Mouse (Mus musculus): ENCODE data around the gene Olfr1186. TPM values are rescaled to one million over a fixed set of nuclear protein-coding genes. Genes with fewer than 3 reads are reported as not detected.
"Not testable (repeated sequence)": the region's sequence is repeated elsewhere in the genome, so short reads cannot be mapped to it uniquely, and the experiment has no call there.

The Olfr1186 gene
- not detected in 2 replicates for polyA plus RNA-seq (2016; fragmentation: Nextera tagmentation; extraction: Ambion mirVana)

DNA sequence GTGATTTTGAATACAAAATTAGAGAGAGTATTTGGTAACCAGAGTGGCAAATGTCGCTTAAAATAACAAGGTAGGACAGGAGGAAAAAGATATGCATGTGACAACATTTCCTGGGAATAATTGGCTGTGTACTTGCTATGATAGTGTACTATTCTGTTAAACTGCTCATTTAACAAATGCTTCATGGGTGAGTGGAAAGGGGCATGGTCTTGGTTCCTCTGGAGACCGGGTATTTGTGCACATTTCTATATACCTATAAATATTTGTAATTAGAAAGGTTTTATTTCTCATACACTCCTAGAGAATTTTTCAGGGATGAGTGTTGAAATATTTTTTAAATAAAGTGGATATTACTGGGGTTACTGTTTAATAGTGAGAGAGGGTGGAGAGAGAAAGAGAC, at the start of gene Olfr1186:
TSS of gene Olfr1186 (plus strand) at position 301 of the 400 bp plus-strand sequence.
- 88% methylated on average over 2 of the region's 2 CpGs for WGBS
- Histone ChIP-seq H3K4me3 (no peak within 1 kb of the TSS), H3K9me3 (no peaks in the 10 kb centered on the region), H3K27ac (replicated peaks) (no peak within 1 kb of the TSS), H3K4me1 (no peaks in the 10 kb centered on the region), H3K27me3 (replicated peaks; ENCODE audit: low read depth, poor library complexity, severe bottlenecking) (no peaks in the 10 kb centered on the region), H3K36me3 (replicated peaks) (no peaks in the 10 kb centered on the region)
- no peak for DNase-seq (ENCODE audit: low spot score)

DNA sequence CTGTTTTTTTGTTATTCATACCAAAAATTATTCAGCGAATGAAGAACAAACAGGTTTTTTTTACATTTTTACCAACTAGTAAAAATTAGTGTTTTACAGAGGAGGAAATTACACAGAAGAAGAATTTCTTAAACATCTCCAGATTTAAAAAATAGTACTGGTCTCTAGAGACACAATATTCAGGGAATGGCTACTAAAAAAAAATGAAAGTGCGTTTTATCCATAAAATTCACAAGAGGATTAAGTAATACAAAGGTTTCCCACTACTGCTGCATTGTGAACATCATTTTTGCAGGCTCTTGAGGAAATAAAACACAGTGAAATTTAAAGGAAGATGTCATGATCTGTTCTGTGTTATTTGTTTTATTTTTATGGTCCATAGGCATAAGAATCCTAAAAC, 35.1 kb upstream of the Olfr1186 start, which contains the start of gene Olfr1184:
TSS of gene Olfr1184 (plus strand) at position 301 of the 400 bp plus-strand sequence.
- Histone ChIP-seq H3K36me3 (replicated peaks) (no peaks in the 10 kb centered on the region), H3K27ac (replicated peaks) (no peak within 1 kb of the TSS), H3K4me1 (no peaks in the 10 kb centered on the region), H3K9me3 (no peaks in the 10 kb centered on the region), H3K27me3 (replicated peaks; ENCODE audit: low read depth, poor library complexity, severe bottlenecking) (no peaks in the 10 kb centered on the region), H3K4me3 (no peak within 1 kb of the TSS)
- WGBS, result 90% methylated on average over 2 of the region's 2 CpGs
- DNase-seq (ENCODE audit: low spot score), result no peak

DNA sequence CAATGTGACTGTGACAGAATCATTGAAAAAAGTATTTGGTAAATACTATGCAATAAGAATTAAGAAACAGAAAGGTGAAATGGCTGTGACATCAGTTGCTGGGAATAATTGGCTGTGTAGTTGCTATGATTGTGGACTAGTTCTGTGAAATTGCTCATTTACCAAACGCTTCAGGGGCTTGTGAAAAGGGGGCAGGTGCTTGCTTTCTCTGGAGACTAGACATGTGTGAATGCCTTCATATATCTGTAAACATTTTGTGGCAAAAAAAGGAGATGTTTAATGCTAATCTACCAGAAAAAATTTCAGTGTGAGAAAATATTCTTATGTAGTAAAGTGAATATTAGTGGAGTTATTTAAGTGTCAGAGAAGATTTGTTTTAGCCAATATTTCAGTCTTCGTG, 25.3 kb upstream of the Olfr1186 start, which contains the start of gene Olfr1185-ps1:
TSS of gene Olfr1185-ps1 (plus strand) at position 301 of the 400 bp plus-strand sequence.
- no peak within 1 kb of the TSS for H3K4me3 ChIP-seq
- WGBS, result 76% methylated on average over 2 of the region's 2 CpGs
- H3K9me3 ChIP-seq, result no peaks in the 10 kb centered on the region
- H3K27me3 ChIP-seq (replicated peaks; ENCODE audit: low read depth, poor library complexity, severe bottlenecking), result no peaks in the 10 kb centered on the region
- H3K4me1 ChIP-seq, result no peaks in the 10 kb centered on the region
- DNase-seq (ENCODE audit: low spot score), result no peak
- no peak within 1 kb of the TSS for H3K27ac ChIP-seq (replicated peaks)
- no peaks in the 10 kb centered on the region for H3K36me3 ChIP-seq (replicated peaks)

DNA sequence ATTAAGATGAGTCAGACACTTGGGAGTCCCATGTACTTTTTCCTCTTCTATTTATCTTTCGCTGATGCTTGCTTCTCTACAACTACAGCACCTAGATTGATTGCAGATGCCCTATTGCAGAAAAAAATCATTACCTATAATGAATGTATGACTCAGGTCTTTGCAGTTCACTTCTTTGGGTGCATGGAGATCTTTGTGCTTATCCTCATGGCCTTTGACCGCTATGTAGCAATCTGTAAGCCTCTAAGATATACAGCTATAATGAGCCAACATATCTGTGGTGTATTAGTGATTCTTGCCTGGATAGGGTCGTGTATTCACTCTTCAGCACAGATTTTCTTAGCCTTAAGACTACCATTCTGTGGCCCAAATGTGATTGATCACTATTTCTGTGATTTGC, 7.4 kb downstream of the Olfr1186 start:
- H3K27ac ChIP-seq (replicated peaks), result no peak overlapping the region
- H3K36me3 ChIP-seq (replicated peaks), result no peaks in the 10 kb centered on the region
- no peaks in the 10 kb centered on the region for H3K9me3 ChIP-seq
- H3K27me3 ChIP-seq (replicated peaks; ENCODE audit: low read depth, poor library complexity, severe bottlenecking), result no peaks in the 10 kb centered on the region
- DNase-seq (ENCODE audit: low spot score), result no peak
- no peaks in the 10 kb centered on the region for H3K4me1 ChIP-seq
- WGBS, result 75% methylated on average over 3 of the region's 3 CpGs
- H3K4me3 ChIP-seq, result no peak overlapping the region

DNA sequence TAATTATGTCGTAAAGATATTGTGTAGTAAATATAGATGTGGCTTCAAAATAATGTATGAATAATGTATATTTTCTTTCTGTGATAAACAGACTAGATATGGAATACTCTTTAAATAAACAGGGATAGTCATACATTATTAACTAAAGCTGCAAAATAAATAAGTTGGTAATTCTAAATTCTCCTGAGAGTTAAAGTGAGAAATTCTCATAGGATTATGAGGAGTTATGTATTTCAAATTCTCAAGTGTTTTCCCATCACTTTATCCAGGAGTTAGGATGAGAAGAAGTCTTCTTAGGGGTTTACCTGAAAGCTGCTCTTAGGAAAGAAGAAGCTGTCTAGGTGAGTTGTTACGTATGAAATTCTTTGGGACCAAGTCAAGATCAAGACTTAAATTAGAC, 38.3 kb downstream of the Olfr1186 start, which contains the start of gene Olfr1188:
TSS of gene Olfr1188 (plus strand) at position 301 of the 400 bp plus-strand sequence.
- no peaks in the 10 kb centered on the region for H3K9me3 ChIP-seq
- H3K36me3 ChIP-seq (replicated peaks), result no peaks in the 10 kb centered on the region
- H3K27me3 ChIP-seq (replicated peaks; ENCODE audit: low read depth, poor library complexity, severe bottlenecking), result no peaks in the 10 kb centered on the region
- 88% methylated on average over 2 of the region's 2 CpGs for whole genome bisulfite sequencing
- H3K4me1 ChIP-seq, result no peaks in the 10 kb centered on the region
- DNase-seq (ENCODE audit: low spot score), result no peak
- no peak within 1 kb of the TSS for H3K27ac ChIP-seq (replicated peaks)
- H3K4me3 ChIP-seq, result no peak within 1 kb of the TSS

DNA sequence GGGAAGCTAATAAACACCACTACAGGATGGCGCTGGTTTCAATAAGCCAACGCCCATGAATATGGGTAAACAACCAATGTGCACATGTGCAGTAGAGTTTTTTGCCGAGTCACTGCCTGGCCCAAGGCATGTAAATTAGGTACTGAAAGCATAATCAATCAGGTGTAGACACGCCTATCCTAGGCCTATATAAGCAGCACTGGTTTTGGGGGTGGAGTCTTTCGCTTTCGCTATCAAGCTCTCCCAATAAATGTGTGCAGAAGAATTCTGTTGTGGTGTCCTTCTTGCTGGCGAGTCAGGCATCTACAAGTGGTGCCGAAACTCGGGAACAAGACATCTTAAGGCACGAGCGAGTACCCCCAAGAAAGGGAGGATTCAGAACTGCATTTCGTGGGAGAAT, 54.3 kb downstream of the Olfr1186 start:
- not testable (repeated sequence) for H3K4me1 ChIP-seq; H3K4me3 ChIP-seq; H3K27ac ChIP-seq (replicated peaks); H3K27me3 ChIP-seq (replicated peaks; ENCODE audit: low read depth, poor library complexity, severe bottlenecking); H3K9me3 ChIP-seq; DNase-seq (ENCODE audit: low spot score); H3K36me3 ChIP-seq (replicated peaks)
- WGBS, result 95% methylated on average over 12 of the region's 12 CpGs

Other genes starting within 250 kb of the Olfr1186 start
- gene Olfr1173, start 238.7 kb upstream of the Olfr1186 start, polyA plus RNA-seq (2016; fragmentation: Nextera tagmentation; extraction: Ambion mirVana), result not detected in 2 replicates
- not detected in 2 replicates for gene Olfr1174-ps, start 203.4 kb upstream of the Olfr1186 start, polyA plus RNA-seq (2016; fragmentation: Nextera tagmentation; extraction: Ambion mirVana)
- gene Olfr1175-ps, start 191.3 kb upstream of the Olfr1186 start, polyA plus RNA-seq (2016; fragmentation: Nextera tagmentation; extraction: Ambion mirVana), result not detected in 2 replicates
- not detected in 2 replicates for gene Olfr1176, start 181.8 kb upstream of the Olfr1186 start, polyA plus RNA-seq (2016; fragmentation: Nextera tagmentation; extraction: Ambion mirVana)
- gene Olfr1177-ps, start 172.1 kb upstream of the Olfr1186 start, polyA plus RNA-seq (2016; fragmentation: Nextera tagmentation; extraction: Ambion mirVana), result not detected in 2 replicates
- gene Olfr1178, start 131.5 kb upstream of the Olfr1186 start, polyA plus RNA-seq (2016; fragmentation: Nextera tagmentation; extraction: Ambion mirVana), result not detected in 2 replicates
- gene Olfr1179, start 112.1 kb upstream of the Olfr1186 start, polyA plus RNA-seq (2016; fragmentation: Nextera tagmentation; extraction: Ambion mirVana), result not detected in 2 replicates
- not detected in 2 replicates for gene Olfr1180, start 99.4 kb upstream of the Olfr1186 start, polyA plus RNA-seq (2016; fragmentation: Nextera tagmentation; extraction: Ambion mirVana)
- gene Olfr1181, start 92.4 kb upstream of the Olfr1186 start, polyA plus RNA-seq (2016; fragmentation: Nextera tagmentation; extraction: Ambion mirVana), result not detected in 2 replicates
- not detected in 2 replicates for gene Gm13757, start 69.4 kb upstream of the Olfr1186 start, polyA plus RNA-seq (2016; fragmentation: Nextera tagmentation; extraction: Ambion mirVana)
- not detected in 2 replicates for gene Olfr1183, start 63.7 kb upstream of the Olfr1186 start, polyA plus RNA-seq (2016; fragmentation: Nextera tagmentation; extraction: Ambion mirVana)
- gene Olfr1184, start 35.0 kb upstream of the Olfr1186 start, polyA plus RNA-seq (2016; fragmentation: Nextera tagmentation; extraction: Ambion mirVana), result not detected in 2 replicates
- not detected in 2 replicates for gene Olfr1185-ps1, start 25.2 kb upstream of the Olfr1186 start, polyA plus RNA-seq (2016; fragmentation: Nextera tagmentation; extraction: Ambion mirVana)
- gene Olfr1188, start 38.4 kb downstream of the Olfr1186 start, polyA plus RNA-seq (2016; fragmentation: Nextera tagmentation; extraction: Ambion mirVana), result not detected in 2 replicates
- gene Olfr1189, start 67.9 kb downstream of the Olfr1186 start, polyA plus RNA-seq (2016; fragmentation: Nextera tagmentation; extraction: Ambion mirVana), result not detected in 2 replicates
- not detected in 2 replicates for gene Olfr1191-ps1, start 122.0 kb downstream of the Olfr1186 start, polyA plus RNA-seq (2016; fragmentation: Nextera tagmentation; extraction: Ambion mirVana)
- gene Olfr1192-ps1, start 130.0 kb downstream of the Olfr1186 start, polyA plus RNA-seq (2016; fragmentation: Nextera tagmentation; extraction: Ambion mirVana), result not detected in 2 replicates
- gene Olfr1193, start 157.1 kb downstream of the Olfr1186 start, polyA plus RNA-seq (2016; fragmentation: Nextera tagmentation; extraction: Ambion mirVana), result not detected in 2 replicates
- not detected in 2 replicates for gene Olfr1195, start 170.6 kb downstream of the Olfr1186 start, polyA plus RNA-seq (2016; fragmentation: Nextera tagmentation; extraction: Ambion mirVana)
- gene Olfr1196, start 186.0 kb downstream of the Olfr1186 start, polyA plus RNA-seq (2016; fragmentation: Nextera tagmentation; extraction: Ambion mirVana), result not detected in 2 replicates
- not detected in 2 replicates for gene Olfr1197, start 213.8 kb downstream of the Olfr1186 start, polyA plus RNA-seq (2016; fragmentation: Nextera tagmentation; extraction: Ambion mirVana)
- gene Olfr1198, start 232.8 kb downstream of the Olfr1186 start, polyA plus RNA-seq (2016; fragmentation: Nextera tagmentation; extraction: Ambion mirVana), result not detected in 2 replicates
- gene Olfr1199, start 241.9 kb downstream of the Olfr1186 start, polyA plus RNA-seq (2016; fragmentation: Nextera tagmentation; extraction: Ambion mirVana), result not detected in 2 replicates

Data from embryonic facial prominence, embryonic 10.5 days (tissue).